Mouse (Mus musculus): Measurements from ENCODE around the gene Pea15a.

- TF ChIP-seq CTCF (IDR thresholded peaks at IDR 0.05; ENCODE audit: control insufficient read depth, insufficient read depth, insufficient read length) (no peak), FOSL1 (IDR thresholded peaks at IDR 0.05; ENCODE audit: insufficient read depth, low read length, poor library complexity, severe bottlenecking) (no peak), MAX (IDR thresholded peaks at IDR 0.05) (no peak), CEBPB (IDR thresholded peaks at IDR 0.05; ENCODE audit: low read depth) (no peak)
Measured at GRCm38 (mm10) chr1:172202894-172203522, 3.6 kb downstream of the Pea15a start.

Measured in C2C12 (cell line).